Mouse (Mus musculus) left cerebral cortex, postnatal 4 days (tissue): ENCODE measurements around the gene Olfr1420. TPM values are rescaled to one million over a fixed set of nuclear protein-coding genes. Genes with fewer than 3 reads are reported as not detected.
"Not testable (repeated sequence)": the region's sequence is repeated elsewhere in the genome, so short reads cannot be mapped to it uniquely, and the experiment has no call there.

Experiments used
- DNase-seq: peaks from one replicate; pipeline ENCODE4 v3.0.0-alpha.2; 2022
- intact Hi-C: fragments of 180-260 bp; cut with DNase I; formaldehyde crosslinking; loops from one replicate; pipeline ENCODE4 v1.15.1; 2025
- total RNA-seq, 2 experiments: library from RNA; stranded (reverse); gene quantifications; 2 replicates each; pipeline ENCODE4 v1.2.3; 2021

Gene Olfr1420
- not detected for total RNA-seq

DNA sequence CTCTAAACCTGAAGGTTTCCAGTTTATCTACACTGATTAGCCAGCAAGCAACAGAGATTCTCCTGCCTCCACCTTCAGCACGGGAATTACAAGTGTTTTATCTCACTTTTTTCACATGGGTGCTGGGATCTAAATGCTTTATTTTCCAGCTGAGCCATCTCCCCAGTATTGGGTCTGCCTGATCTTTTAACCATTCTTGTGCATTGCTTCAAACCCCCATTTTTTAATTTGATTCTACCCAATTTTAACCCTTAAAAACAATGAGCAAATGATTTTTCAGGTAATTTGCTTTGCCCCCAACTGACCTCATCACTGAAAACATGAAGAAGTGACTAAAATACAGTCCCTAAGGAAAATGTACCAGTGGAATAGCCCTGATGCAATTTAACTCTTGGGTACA lies at the start of gene Olfr1420:
TSS of gene Olfr1420 (plus strand) at position 301 of the 400 bp plus-strand sequence.
- intact Hi-C loops, result no loop called here
- no peak for DNase-seq

DNA sequence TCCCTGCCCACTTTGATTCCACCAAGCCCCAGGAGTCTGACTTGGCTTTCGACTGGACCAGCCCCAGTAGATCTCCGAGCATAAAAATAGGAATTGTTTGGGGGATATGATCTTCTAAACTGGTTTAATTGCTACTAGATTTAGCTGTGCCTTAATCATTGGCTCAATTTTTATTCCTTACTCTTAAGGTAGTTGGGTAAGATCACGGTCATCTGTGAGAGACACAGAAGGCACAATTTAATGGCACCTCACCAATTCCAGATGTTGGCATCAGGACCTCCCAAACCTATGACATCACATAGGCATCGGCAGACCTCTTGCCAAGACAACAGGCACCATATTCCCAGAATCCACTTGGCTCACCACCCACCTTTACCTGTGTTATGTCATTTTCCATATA lies 47.2 kb upstream of the Olfr1420 start, which contains the start of gene Olfr1417:
TSS of gene Olfr1417 (minus strand) at position 101 of the 400 bp plus-strand sequence.
- intact Hi-C loops, result no loop called here
- no peak for DNase-seq

DNA sequence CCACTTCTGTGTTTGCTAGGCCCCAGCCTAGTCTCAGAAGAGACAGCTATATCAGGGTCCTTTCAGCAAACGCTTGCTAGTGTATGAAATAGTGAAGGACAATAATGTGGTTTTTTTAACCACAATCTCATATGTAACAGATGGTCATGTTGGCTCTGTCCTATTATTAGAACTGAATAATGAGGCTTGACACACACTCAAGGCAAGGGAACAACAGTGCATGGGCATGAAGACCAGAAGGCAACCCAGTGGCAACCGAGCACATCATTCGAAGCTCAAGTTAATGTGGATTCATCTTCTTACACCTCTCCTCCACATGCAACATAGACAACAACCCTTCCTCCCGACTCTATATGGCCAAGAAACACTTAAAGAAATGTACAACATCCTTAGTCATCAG lies 40.0 kb upstream of the Olfr1420 start:
- intact Hi-C loops, result no loop called here
- no peak for DNase-seq

DNA sequence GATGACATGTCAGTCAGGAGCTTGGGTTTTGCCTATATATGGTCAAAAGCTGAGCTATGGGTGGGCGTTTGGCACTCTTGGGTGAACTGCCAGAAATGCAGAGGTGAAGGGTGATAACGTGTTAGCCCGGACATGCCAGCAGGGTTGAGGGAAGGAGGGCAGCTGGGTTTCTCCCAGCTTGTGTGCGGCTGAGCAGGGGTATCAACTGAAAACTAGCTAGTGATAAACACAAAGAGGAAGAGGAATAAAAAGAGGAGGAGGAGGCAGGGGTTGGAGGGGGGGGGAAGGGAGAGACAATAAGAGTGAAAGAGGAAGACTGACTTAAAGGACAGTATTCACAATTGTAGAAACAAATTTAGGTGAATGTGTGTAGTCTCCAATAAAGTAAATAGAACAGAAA lies 33.7 kb upstream of the Olfr1420 start:
- intact Hi-C loops, result no loop called here
- no peak for DNase-seq

DNA sequence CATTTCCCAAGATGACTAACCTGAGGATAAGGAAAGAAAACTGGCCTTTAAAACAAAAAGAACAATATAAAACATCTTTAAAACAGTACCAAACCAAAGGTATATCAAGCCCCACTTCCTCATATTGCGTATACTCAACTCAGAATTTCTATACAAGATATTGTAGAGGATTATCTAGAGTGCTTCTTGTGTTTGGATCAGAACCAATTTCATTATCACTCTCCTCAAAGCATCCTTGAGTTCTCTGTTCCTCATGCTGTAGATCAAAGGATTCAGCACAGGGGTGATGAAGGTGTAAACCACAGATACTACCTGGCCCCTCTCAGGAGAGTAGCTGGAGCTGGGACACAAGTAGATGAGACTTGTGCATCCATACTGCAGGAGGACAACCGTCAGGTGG lies 31.5 kb upstream of the Olfr1420 start:
- intact Hi-C loops, result no loop called here
- no peak for DNase-seq

DNA sequence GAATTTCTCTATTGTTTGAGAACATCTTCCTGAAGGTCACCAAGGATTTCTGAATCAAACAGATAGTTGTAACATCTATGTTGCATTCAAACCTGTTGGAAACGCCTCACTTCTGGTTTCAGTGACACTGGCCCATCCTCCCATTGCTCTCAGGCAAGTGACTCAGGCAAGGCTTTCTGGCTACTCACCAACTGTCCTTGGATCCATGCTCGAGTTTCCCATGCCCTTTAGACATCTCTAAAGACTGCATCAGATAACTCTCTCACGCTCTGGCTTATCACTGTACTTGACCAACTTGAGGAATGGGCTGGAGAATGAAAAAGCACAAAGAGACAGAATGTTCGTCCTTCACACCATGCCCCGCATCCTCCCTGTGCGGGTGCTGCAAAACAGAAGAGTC lies 29.9 kb upstream of the Olfr1420 start:
- intact Hi-C loops, result no loop called here
- DNase-seq, result no peak

DNA sequence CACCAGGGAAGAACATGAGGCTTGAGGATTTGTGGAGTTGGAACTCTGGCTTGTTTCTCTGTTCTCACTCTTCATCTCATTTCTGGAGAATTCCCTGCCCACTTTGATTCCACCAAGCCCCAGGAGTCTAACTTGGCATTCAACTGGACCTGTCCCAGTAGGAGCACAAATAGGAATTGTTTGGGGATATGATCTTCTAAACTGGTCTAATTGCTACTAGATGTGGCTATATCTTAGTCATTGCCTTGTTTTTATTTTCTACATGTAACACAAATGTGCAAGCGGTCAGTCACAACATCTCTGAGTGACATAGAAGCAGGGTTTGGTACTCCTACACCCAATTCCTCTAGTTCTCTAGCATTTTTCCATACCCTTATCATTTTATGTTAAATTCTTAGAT lies 25.4 kb upstream of the Olfr1420 start, which contains the start of gene Olfr1418:
TSS of gene Olfr1418 (minus strand) at position 101 of the 400 bp plus-strand sequence.
- intact Hi-C loops, result no loop called here
- DNase-seq, result no peak

DNA sequence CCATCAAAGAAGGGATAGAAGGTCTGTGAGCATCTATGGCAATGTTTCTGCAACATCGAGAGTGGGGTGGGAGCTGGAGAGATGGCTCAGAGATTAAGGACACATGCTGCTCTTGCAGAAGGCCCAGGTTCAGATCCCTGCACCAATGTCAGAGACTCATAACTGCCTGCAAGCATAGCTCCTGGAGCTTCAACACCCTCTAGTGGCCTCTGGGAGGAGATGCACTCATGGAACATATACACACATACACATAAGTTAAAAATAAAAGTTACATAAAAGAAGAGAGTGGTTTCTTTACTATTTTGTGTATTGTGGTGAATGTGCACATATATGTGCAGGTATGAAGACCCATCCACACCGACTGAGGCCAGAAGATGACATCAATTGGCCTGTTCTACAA lies 18.5 kb upstream of the Olfr1420 start:
- DNase-seq, result no peak
- intact Hi-C loops, result no loop called here

DNA sequence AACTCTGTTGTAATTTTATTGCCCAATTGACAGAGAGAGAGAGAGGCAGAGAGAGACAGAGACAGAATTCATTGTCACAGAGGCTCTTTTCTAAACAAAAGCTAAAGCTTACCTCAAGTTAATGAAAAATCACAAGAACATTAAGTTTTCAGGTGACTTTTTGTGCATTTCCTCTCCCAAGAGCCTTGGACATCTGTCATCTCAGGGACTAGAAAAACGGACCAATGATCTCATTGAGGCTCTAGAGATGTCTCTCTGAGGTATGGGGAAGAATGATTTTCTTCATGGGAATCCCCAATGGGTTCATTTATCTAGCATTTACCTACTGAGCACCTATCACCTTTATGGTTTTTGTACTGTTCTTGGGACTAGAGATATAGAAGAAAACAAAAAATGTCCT lies 11.4 kb upstream of the Olfr1420 start, which contains the start of gene Olfr1419:
TSS of gene Olfr1419 (minus strand) at position 101 of the 400 bp plus-strand sequence.
- no peak for DNase-seq
- intact Hi-C loops, result no loop called here

DNA sequence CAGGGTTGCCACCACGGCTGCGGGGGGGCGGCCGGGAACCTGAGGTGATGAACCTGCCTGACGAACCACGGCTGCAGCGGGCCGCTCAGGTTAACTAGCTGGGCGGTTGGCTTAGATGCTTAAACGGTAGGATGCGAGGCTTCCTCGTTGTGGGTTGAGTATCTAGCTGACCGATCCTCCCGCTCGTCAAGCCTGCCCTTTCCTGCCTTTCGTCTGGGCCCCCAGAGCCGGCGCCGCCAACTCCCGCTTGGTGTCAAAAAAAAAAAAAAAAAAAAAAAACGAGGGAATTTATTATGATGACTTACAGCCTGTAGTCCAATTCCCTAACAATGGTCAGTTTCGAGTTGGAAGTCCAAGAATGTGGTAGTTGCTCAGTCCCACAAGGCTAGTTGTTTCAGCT lies 8.0 kb upstream of the Olfr1420 start:
- DNase-seq, intact Hi-C loops: not testable (repeated sequence)

DNA sequence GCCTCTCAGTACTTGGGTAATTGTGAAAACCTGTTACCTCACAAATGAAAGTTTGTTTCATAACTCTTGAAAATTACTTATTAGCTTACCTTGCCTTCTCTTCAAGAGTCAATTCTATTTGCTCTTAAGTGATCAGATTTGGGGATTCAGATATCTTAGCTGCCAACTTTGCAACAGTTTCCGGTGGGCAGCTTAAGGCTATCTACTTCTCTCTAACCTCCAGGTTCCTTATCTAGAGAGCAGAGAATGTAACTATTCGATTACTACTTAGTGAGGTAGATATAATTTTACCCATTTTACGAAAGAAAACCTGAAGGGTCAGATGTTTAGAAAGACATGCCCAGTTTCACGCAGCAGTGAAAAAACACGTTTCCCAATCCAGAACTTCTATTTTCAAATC lies 24.7 kb downstream of the Olfr1420 start:
- DNase-seq, result no peak
- intact Hi-C loops, result loop anchor here (5.0 kb wide), 1 partner anchor 134 kb away; no protein-coding TSS in a partner anchor

DNA sequence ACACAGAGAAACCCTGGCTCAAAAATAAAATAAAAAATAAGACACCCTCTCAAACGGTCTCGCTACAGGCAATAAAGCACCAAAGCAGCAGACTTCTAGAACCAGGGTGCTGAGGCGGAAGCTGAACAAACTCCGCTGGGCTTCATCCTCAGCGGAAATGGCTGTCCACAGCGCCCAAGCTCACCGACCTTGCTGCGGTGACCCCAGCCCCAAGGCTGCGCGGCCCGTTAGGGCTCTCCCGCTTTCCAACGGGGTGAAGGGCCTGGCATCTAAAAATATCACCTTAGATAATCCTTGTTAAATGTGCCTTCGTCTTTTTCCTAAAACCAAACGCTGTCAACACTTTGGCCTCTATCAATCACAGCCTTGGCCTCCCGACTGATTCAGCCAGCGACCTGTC lies 25.2 kb downstream of the Olfr1420 start:
- intact Hi-C loops, result loop anchor here (5.0 kb wide), 1 partner anchor 134 kb away; no protein-coding TSS in a partner anchor
- peak; percentile 21 for DNase-seq

DNA sequence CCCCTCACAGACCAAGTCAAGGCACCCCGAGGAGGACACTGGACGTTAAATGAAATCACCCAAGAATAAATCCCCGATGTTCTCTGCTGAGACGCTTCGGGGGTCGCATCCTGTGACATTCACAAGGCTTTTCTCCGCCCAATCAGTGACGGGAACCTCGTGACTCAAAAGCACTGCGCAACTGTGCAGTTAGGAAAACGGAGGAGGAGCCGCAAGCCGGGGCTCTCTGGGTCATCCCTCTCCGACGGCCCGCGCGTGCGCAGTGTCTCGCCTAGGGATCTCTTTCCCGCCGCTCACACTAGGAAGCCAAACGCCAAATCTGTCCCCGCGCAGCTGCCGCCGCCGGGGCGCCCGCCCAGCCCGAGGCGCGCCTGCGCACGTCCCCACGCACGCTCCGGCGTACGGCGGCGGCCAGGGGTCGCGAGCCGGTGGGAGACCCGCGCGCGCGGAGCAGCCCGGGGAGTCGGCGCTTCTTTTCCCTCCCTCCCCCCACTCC lies 25.7 kb downstream of the Olfr1420 start, which contains the start of gene Patl1:
TSS of gene Patl1 (plus strand) at position 363 of the 496 bp plus-strand sequence.
- intact Hi-C loops, result loop anchor here (5.0 kb wide), 1 partner anchor 135 kb away; no protein-coding TSS in a partner anchor
- peak; percentile 99 for DNase-seq

DNA sequence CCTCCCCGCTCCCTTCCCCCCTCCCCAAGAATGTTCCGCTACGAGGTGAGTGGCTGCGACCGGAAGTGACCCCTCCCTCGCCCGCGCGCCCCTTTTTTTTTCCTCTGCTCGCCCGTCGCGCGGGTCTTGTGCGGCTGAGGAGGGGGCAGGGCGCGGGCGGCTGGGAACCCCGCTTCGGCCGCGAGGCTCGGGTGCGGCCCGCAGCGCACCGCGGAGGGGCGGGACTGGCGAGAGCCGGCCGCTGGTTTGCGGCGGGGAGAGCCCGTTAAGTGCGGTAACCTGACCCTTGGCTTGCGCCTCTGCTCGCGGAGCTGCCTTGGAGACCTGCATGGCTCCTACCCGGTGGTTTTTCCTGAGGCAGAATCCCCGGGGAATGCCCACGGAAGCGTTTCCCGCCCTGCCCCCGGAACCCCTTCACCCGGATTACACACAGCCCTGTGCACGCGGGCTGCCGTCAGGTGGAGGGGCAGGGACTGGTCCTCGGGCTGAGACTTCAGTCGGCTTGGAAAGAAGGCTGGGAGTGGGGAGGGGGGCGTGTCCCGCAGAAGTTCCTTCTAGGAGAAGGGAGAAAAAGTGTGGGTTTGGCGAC lies 26.3 kb downstream of the Olfr1420 start:
- intact Hi-C loops, result loop anchor here (5.0 kb wide), 1 partner anchor 135 kb away; no protein-coding TSS in a partner anchor
- peak; percentile 57 for DNase-seq

DNA sequence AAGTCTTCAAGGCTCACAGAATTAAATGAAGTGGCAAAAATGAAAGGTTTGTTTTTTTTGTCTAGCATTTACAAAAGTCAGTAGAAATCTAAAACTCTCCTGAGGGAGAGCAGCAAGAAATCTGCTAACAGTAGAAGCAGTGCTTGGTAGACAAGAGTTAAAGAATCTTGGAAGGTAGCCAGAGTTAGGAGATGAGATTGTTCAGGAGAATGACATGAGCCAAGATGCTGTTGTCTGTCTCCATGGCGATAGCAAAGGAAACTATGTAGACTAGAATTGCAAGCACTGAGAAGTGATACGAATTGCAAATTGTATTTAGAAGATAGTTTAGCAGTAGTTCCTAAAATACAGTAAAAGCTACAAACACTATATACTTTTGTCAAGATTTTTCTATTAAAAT lies 29.4 kb downstream of the Olfr1420 start:
- no peak for DNase-seq
- intact Hi-C loops, result no loop called here

DNA sequence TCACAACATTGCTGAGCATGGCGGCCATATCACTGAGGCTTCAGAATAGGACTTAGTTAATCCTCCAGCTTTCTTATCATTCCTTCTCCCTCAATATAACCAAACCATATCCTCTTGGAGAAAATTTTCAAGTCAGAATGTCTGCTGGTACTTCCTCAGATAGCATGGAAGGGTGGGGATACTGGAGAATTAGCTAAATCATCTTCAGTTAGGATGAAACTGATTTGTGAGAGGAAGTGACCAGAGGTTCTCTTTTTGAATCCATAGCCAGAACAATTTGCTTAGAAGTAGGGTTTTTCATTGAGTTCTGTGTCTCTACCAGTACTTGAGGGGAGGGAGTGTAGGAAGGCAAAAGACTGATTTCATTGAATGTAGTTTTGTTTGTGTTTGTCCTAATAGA lies 35.7 kb downstream of the Olfr1420 start:
- intact Hi-C loops, result no loop called here
- DNase-seq, result no peak

DNA sequence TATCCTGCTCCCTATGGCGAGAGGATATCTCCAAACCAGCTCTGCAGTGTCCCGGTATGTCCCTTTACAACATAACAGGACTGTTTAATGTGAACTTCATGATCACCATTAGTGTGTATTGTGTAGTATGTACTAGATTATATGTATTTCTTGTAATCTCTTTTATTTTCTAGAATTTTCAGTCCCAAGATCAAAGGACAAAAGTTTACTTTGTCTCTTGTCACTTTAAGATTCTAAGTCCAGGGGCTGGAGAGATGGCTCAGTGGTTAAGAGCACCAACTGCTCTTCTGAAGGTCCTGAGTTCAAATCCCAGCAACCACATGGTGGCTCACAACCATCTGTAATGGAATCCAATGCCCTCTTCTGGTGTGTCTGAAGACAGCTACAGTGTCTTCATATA lies 36.1 kb downstream of the Olfr1420 start:
- intact Hi-C loops, DNase-seq: not testable (repeated sequence)

DNA sequence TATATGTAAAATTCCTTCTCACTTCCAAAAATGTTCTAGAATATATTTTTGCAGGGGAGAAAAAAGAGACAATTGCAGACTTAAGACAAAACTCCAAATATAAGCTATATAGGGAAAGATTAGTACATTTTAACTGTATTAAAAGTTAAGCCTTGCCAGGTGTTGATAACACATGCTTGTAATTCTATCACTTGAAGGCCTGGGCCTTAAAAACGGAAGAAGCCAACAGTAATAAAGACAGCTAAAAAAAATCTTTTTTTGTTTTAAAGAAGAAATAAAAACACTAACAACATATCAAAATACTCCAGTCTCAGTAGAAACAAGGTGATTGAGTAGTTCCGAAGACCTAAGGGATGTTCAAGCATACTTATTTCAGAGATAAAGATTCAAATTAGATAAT lies 40.0 kb downstream of the Olfr1420 start:
- no peak for DNase-seq
- intact Hi-C loops, result no loop called here

DNA sequence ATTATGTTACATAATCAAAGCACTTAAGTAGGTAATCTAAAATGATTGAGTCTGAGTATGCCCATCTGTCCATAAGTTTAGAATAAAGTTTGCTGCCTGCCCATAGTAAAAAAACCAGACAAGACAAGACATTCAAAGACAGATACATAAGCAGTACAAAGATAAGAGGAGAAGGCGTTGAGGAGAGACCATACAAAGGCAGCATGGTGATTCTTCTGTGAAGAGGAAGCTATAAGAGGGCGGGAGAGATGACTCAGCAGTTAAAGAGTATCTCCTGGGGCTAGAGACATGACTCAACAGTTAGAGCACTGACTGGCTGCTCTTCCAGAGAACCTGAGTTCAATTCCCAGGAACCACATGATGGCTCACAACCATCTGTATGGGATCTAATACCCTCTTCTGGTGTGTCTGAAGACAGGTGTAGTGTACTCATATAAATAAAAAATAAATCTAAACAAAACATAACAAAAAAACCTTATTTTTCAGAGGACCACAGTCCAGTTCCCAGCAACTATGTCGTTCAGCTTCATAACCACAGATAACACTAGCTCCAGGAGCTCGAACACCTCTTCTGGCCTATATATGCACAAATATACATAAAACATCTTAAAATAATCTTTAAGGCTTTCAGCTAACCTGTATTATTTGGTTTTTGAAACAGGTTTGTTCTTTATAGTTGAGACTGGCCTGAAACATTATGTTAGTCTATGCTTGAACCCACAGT lies 41.8 kb downstream of the Olfr1420 start:
- intact Hi-C loops, result no loop called here
- no peak for DNase-seq

DNA sequence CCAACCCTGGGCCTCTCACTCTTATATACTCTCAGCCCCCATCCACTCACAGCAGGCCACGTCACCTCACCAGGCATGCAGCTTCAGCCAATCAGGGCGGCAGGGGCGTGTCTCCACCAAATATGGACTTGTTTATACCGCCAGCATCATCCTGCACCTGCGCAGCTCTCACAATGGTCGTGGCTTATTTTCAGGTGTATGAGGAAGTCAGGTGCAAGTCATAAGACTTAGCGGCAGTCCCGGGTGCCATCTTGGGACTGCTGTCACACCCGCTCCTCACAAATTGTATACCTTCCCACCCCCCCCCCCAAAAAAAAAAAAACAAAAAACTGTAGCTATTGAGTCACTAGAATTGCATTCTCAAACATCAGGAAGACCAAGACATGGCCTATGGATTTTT lies 60.1 kb downstream of the Olfr1420 start:
- intact Hi-C loops, result loop anchor here (10.0 kb wide), 1 partner anchor 172 kb away; the partner anchor contains the start of gene Mrpl16
- DNase-seq, result not testable (repeated sequence)
